Mouse (Mus musculus) forebrain, postnatal 0 days (tissue): ENCODE results near the gene Crispld2. TPM values are rescaled to one million over a fixed set of nuclear protein-coding genes. Genes with fewer than 3 reads are reported as not detected.

ENCODE experiments used
- ATAC-seq: fragments of 200-750 bp; cut with Nextera tagmentation; 2 replicates; pipeline ENCODE4 v1.8.0; 2017; ENCODE audit warnings: mild to moderate bottlenecking, moderate library complexity
- DNase-seq: peaks from one replicate; pipeline ENCODE4 v3.0.0-alpha.2; 2015
- H3K27ac ChIP-seq: fragments of 300-500 bp; sonication (generic); 2 replicates; pipeline ENCODE4 v1.5.1; 2014; ENCODE audit warnings: low read depth, mild to moderate bottlenecking, antibody characterized with exemption, low read length, moderate library complexity, mixed read lengths
- H3K27me3 ChIP-seq: fragments of 300-500 bp; sonication (generic); 2 replicates; pipeline ENCODE4 v1.6.1; 2014; ENCODE audit warnings: mild to moderate bottlenecking, low read length, mixed read lengths; ENCODE audit not compliant: insufficient read depth
- H3K36me3 ChIP-seq: fragments of 300-500 bp; sonication (generic); 2 replicates; pipeline ENCODE4 v1.6.1; 2014; ENCODE audit warnings: mild to moderate bottlenecking, moderate library complexity; ENCODE audit not compliant: insufficient read depth
- H3K4me1 ChIP-seq: fragments of 300-500 bp; sonication (generic); 2 replicates; pipeline ENCODE4 v1.6.1; 2014; ENCODE audit warnings: antibody characterized with exemption; ENCODE audit not compliant: insufficient read depth
- H3K4me2 ChIP-seq: fragments of 300-500 bp; sonication (generic); 2 replicates; pipeline ENCODE4 v1.6.1; 2014; ENCODE audit warnings: low read depth, mild to moderate bottlenecking, moderate library complexity
- H3K4me3 ChIP-seq: fragments of 300-500 bp; sonication (generic); 2 replicates; pipeline ENCODE4 v1.5.1; 2014; ENCODE audit warnings: low read depth, low read length, mixed read lengths
- H3K9ac ChIP-seq: fragments of 300-500 bp; sonication (generic); 2 replicates; pipeline ENCODE4 v1.6.1; 2014; ENCODE audit warnings: mild to moderate bottlenecking
- H3K9me3 ChIP-seq: fragments of 300-500 bp; sonication (generic); 2 replicates; pipeline ENCODE4 v1.6.1; 2016; ENCODE audit warnings: low read length
- CTCF ChIP-seq: sonication (generic); IDR thresholded peaks from 2 replicates; pipeline ENCODE4 v1.5.1; 2016; ENCODE audit warnings: antibody characterized with exemption, control low read depth, low read depth
- WGBS: fragments of 180-500 bp; shearing (Covaris S2); extraction: QIAGEN DNeasy Blood & Tissue Kit; methylation state at CpG from one replicate; pipeline ENCODE4 v1.1.7; 2014; 5-methylcytosine and 5-hydroxymethylcytosine counted together
- polyA plus RNA-seq: library from polyadenylated mRNA; unstranded; fragments of >200 nt; fragmentation: Nextera tagmentation; extraction: Ambion mirVana; gene quantifications from 2 replicates; pipeline ENCODE4 v1.2.1, GENCODE M21; 2015
- total RNA-seq: library from RNA; depleted of rRNA; stranded (reverse); fragments of >200 nt; gene quantifications from 2 replicates; pipeline ENCODE4 v1.2.3, GENCODE M21; 2014

Gene Crispld2
- total and polyA plus RNA-seq, 2 experiments from 2014 or later: 2.5 to 11.0 TPM

DNA sequence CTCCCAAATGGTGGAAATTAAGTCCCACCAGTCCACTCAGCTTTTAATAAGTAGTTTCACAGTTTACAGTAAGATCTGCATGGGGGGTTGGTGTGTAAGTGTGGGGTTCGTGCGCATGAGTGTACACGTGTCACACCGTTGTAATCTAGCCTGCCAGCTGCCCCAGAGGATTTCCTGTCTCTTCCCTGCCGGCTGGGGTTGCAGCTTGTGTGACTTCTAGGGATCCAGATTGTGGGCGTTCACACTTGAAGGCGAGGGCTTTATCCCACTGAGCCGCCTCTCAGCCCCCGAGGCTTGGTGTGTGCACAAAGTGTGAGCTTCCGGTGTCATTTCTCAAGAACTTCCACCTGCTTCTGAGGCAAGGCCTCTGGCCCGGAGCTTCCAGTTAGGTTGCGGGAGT lies 19.7 kb upstream of the Crispld2 start:
- H3K27me3 ChIP-seq: no peaks in the 10 kb centered on the region
- 78% methylated on average over 12 of the region's 12 CpGs for WGBS

DNA sequence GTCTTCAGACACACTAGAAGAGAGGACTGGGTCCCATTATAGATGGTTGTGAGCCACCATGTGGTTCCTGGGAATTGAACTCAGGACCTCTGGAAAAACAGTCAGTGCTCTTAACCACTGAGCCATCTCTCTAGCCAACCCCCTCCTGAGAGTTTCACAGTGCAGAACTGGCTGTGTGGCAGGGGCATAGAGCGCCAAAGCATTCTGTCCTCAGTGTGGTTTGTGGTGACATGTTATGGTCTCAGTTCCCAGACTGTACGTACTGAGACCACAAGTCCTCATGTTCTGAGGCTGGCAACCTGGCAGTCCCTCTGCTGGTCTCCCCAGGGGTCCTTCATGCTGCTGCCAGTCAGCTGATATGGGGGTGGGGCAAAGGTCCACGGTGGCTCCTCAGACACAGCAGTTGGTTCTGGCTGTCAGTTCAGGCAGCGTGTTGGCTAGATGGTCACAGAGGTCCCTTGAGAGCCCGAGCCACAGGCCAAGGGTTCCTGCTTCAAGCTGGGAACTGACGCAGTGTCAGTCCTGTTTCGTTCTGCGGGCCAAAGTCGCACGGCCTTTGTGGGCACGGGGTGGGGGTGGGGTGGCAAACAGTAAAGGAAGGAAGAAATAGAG lies 13.4 kb upstream of the Crispld2 start:
- ATAC-seq: no peak; the same call in 1 of the 2 replicates
- Histone ChIP-seq H3K9ac (no peak overlapping the region), H3K4me3 (no peak overlapping the region), H3K27ac (no peak overlapping the region), H3K36me3 (no peaks in the 10 kb centered on the region), H3K4me1 (no peaks in the 10 kb centered on the region), H3K4me2 (no peak overlapping the region), H3K27me3 (no peaks in the 10 kb centered on the region), H3K9me3 (no peaks in the 10 kb centered on the region)
- DNase-seq: no peak
- no peak for TF ChIP-seq CTCF
- 71% methylated on average over 11 of the region's 11 CpGs for WGBS

More for the DNA sequence above, 19.7 kb upstream of the Crispld2 start:
- ATAC-seq (no peak), DNase-seq (no peak)
- no peak overlapping the region for H3K4me3 ChIP-seq
- H3K9me3 ChIP-seq: no peaks in the 10 kb centered on the region
- H3K9ac ChIP-seq: no peak overlapping the region
- H3K27ac ChIP-seq: no peak overlapping the region
- H3K4me2 ChIP-seq: no peak overlapping the region
- no peaks in the 10 kb centered on the region for H3K36me3 ChIP-seq
- no peak for TF ChIP-seq CTCF
- no peaks in the 10 kb centered on the region for H3K4me1 ChIP-seq

DNA sequence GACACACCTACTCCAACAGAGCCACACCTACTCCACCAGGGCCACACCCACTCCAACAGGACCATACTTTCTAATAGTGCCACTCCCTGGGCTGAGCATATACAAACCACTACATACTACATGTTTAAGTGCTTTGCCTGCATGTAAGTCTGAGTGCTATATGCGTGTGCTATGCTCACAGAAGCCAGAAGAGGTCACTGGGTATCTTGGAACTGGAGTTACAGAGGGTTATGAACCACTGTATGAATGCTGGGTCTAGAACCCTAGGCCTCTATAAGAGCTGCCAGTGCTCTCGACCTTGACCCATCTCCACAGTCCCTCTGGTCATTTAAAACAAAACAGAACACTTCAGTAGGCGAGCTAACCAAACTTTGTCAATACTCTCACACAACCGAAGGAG lies 11.0 kb upstream of the Crispld2 start:
- 77% methylated on average over 4 of the region's 4 CpGs for WGBS

DNA sequence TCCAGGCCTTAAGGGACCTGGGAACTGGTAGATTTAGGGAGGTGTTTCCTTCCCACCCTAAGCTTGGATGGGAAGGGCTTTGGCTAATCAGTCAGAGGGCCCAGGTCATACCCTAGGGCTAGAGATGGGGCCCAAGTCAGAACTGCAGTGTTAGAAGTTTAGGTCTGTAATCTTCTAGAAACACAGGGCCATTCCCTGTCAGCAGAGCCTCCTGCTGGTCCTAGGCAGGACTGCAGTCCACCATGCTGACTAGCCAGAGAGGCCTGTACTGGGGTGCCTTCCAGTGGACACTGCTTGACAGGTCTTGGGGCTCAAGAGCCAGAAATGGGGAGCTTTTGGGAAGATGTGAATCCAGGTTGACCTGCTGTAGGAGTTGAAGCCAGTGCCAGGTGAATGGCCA lies 8.2 kb upstream of the Crispld2 start:
- H3K4me2 ChIP-seq: no peak overlapping the region
- H3K4me3 ChIP-seq: no peak overlapping the region
- TF ChIP-seq CTCF: no peak; the same call in 1 of the 2 replicates
- H3K27ac ChIP-seq: no peak overlapping the region
- no peak for DNase-seq
- no peak overlapping the region for H3K9ac ChIP-seq
- H3K9me3 ChIP-seq: no peaks in the 10 kb centered on the region
- no peaks in the 10 kb centered on the region for H3K4me1 ChIP-seq
- H3K27me3 ChIP-seq: no peaks in the 10 kb centered on the region
- H3K36me3 ChIP-seq: no peaks in the 10 kb centered on the region
- no peak for ATAC-seq

More for the DNA sequence above, 11.0 kb upstream of the Crispld2 start:
- peak; percentile 35; the same call in 1 of the 2 replicates for TF ChIP-seq CTCF
- ATAC-seq: no peak
- Histone ChIP-seq H3K27me3 (no peaks in the 10 kb centered on the region), H3K4me3 (no peak overlapping the region), H3K4me1 (no peaks in the 10 kb centered on the region), H3K9me3 (no peaks in the 10 kb centered on the region), H3K27ac (no peak overlapping the region), H3K4me2 (no peak overlapping the region), H3K36me3 (no peaks in the 10 kb centered on the region), H3K9ac (no peak overlapping the region)
- no peak for DNase-seq

DNA sequence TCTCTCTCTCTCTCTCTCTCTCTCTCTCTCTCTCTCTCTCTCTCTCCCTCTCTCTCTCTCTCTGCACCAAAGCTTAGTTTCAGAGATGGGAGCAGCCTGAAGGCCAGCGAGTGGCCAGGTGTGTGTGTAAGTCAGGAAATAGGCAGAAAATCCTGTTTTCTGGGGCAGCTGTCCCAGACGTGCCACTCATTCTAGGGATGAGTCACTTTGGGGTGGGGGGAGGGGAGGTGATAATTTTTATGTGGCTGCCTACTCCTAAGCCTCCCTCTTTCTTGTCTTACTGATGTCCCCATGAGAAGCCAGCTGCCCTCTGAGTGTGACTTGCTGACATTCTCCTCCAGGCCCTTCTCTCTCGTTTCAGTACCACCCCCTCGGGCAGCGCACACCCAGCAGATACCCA lies 6.1 kb upstream of the Crispld2 start:
- TF ChIP-seq CTCF: no peak
- ATAC-seq (no peak), DNase-seq (no peak)
- Histone ChIP-seq H3K4me1 (no peaks in the 10 kb centered on the region), H3K36me3 (no peaks in the 10 kb centered on the region), H3K27me3 (no peaks in the 10 kb centered on the region), H3K4me3 (no peak overlapping the region), H3K27ac (no peak overlapping the region), H3K9ac (no peak overlapping the region), H3K4me2 (no peak overlapping the region), H3K9me3 (no peaks in the 10 kb centered on the region)
- WGBS: 82% methylated on average over 5 of the region's 5 CpGs

DNA sequence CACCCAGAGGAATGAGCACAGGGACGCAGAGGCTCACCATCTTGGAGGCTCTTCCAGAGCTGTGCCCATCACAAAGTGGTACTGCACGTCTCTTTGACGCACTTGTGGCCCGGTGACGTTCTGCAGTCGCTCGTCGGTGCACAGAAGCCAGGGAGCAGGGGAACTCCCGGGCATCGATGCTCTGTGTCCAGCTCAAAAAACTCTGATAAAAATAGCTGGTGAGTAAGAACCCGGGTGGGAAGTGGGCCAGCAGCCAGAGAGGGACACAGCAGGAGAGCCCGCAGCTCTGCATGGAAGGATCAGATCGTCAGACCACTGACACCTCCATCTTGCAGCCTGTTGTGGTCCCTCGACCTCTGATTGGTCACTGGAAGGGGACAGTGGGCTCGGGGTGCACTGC lies 4.2 kb upstream of the Crispld2 start:
- no peak for TF ChIP-seq CTCF
- WGBS: 76% methylated on average over 15 of the region's 15 CpGs
- DNase-seq: no peak
- Histone ChIP-seq H3K27ac (no peak overlapping the region), H3K36me3 (no peaks in the 10 kb centered on the region), H3K4me3 (no peak overlapping the region), H3K9me3 (no peaks in the 10 kb centered on the region), H3K9ac (no peak overlapping the region), H3K27me3 (peaks cover 9% of the 10 kb centered on the region), H3K4me1 (no peaks in the 10 kb centered on the region), H3K4me2 (no peak overlapping the region)
- no peak for ATAC-seq

DNA sequence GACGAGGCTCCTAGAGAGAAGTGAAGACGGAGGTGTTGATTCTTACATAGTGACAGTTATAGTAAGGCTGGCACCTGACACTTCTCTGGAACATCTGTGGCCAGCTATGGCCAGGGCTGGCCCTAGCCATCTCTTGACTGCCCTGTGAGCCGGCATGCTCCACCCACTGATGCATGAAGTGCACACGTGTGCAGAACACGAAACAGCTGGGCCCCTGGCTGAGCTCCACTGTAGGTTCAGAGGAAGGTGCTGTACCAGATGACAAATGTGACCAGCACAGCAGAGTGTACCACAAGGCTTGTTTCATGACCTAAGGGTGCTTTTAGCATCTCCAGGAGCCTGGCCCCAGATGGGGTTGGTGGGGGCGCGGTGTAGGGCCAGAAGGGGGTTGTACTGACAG lies 1.9 kb downstream of the Crispld2 start:
- Histone ChIP-seq H3K4me1 (no peaks in the 10 kb centered on the region), H3K27me3 (peaks cover 15% of the 10 kb centered on the region), H3K9ac (no peak overlapping the region), H3K4me3 (no peak overlapping the region), H3K9me3 (no peaks in the 10 kb centered on the region), H3K4me2 (no peak overlapping the region), H3K36me3 (no peaks in the 10 kb centered on the region), H3K27ac (no peak overlapping the region)
- WGBS: 81% methylated on average over 7 of the region's 7 CpGs
- ATAC-seq (no peak), DNase-seq (no peak)
- no peak for TF ChIP-seq CTCF
